Mouse (Mus musculus): Measurements from ENCODE around the gene Tbl1xr1. TPM values are rescaled to one million over a fixed set of nuclear protein-coding genes. Genes with fewer than 3 reads are reported as not detected.

Gene Tbl1xr1
- polyA plus RNA-seq, 2 experiments, result 27.0 to 27.8 TPM

DNA sequence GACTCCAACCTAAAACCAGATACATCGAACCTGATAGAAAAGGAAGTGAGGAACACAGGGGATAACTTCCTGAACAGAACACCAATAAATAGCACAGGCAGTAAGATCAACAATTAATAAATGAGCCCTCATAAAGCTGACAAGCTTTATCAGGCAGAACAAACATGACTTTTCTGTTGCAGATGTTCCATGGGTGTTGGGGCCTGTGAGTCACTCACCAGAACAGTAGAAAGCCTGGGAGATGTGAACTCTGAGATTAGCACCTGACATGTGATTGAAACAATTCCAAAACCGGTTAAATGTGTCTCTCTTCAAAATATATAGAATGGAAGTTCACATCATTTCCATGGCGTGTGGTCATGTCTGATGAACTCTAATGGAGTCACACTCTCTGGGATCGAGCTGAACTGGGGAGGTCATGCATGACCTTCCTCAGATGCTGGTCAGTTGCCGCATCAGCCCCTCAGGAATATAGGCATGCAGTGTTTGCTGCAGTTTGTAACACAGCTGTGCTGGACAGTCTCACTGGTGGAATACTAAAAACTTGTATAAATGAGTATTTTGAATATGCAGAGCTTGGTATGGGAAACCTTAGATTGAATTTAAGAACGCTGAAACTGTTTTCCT is 72.0 kb downstream of the Tbl1xr1 start:
- no peak overlapping the region for H3K4me3 ChIP-seq (replicated peaks; ENCODE audit: low read length)
- no peaks in the 10 kb centered on the region for H3K9me3 ChIP-seq (ENCODE audit: control insufficient read depth, low read length)
- no peak for ATAC-seq (ENCODE audit: low FRiP score, low read depth)
- no peak for TF ChIP-seq POLR2A (IDR thresholded peaks at IDR 0.05; ENCODE audit: borderline replicate concordance, extremely low read depth, insufficient read depth, insufficient read length)
- no peaks in the 10 kb centered on the region for H3K27me3 ChIP-seq (ENCODE audit: control insufficient read depth, insufficient read depth, low read length)
- H3K4me1 ChIP-seq (ENCODE audit: control insufficient read depth, insufficient read depth, low read length), result 0 out of 2 replicates have a peak, but pooled peaks cover 2% of the 10 kb centered on the region
- H3K36me3 ChIP-seq (ENCODE audit: control insufficient read depth, insufficient read depth, low read length), result no peaks in the 10 kb centered on the region; the same call in 1 of the 2 replicates
- no peak overlapping the region for H3K27ac ChIP-seq (replicated peaks; ENCODE audit: low read depth, low read length)
- DNase-seq (ENCODE audit: low spot score), result no peak
- H3K9ac ChIP-seq (ENCODE audit: low read depth, low read length, severe bottlenecking), result no peak overlapping the region
- 84% methylated on average over 6 of the region's 6 CpGs for WGBS
- H3K4me2 ChIP-seq (replicated peaks; ENCODE audit: low read depth, low read length, severe bottlenecking), result no peak overlapping the region

GRCm38 (mm10) chr3:22150872-22151530 is 74.5 kb downstream of the Tbl1xr1 start:
- no peak overlapping the region for H3K9ac ChIP-seq (ENCODE audit: low read depth, low read length, severe bottlenecking)
- H3K4me1 ChIP-seq (ENCODE audit: control insufficient read depth, insufficient read depth, low read length), result no peaks in the 10 kb centered on the region
- no peaks in the 10 kb centered on the region for H3K9me3 ChIP-seq (ENCODE audit: control insufficient read depth, low read length)
- no peak overlapping the region for H3K4me2 ChIP-seq (replicated peaks; ENCODE audit: low read depth, low read length, severe bottlenecking)
- H3K27me3 ChIP-seq (ENCODE audit: control insufficient read depth, insufficient read depth, low read length), result no peaks in the 10 kb centered on the region
- H3K36me3 ChIP-seq (ENCODE audit: control insufficient read depth, insufficient read depth, low read length), result no peaks in the 10 kb centered on the region; the same call in 1 of the 2 replicates
- DNase-seq (ENCODE audit: low spot score) (no peak), ATAC-seq (ENCODE audit: low FRiP score, low read depth) (no peak)
- no peak for TF ChIP-seq POLR2A (IDR thresholded peaks at IDR 0.05; ENCODE audit: borderline replicate concordance, extremely low read depth, insufficient read depth, insufficient read length)
- no peak overlapping the region for H3K27ac ChIP-seq (replicated peaks; ENCODE audit: low read depth, low read length)
- 95% methylated on average over 5 of the region's 5 CpGs for WGBS
- H3K4me3 ChIP-seq (replicated peaks; ENCODE audit: low read length), result no peak overlapping the region

- no peaks in the 10 kb centered on the region for H3K4me1 ChIP-seq (ENCODE audit: control insufficient read depth, insufficient read depth, low read length)
- no peak overlapping the region for H3K4me3 ChIP-seq (replicated peaks; ENCODE audit: low read length)
- ATAC-seq (ENCODE audit: low FRiP score, low read depth), result no peak
- DNase-seq (ENCODE audit: low spot score), result no peak
- H3K9ac ChIP-seq (ENCODE audit: low read depth, low read length, severe bottlenecking), result no peak overlapping the region
- TF ChIP-seq POLR2A (IDR thresholded peaks at IDR 0.05; ENCODE audit: borderline replicate concordance, extremely low read depth, insufficient read depth, insufficient read length), result no peak
- 91% methylated on average over 1 of the region's 1 CpGs for WGBS
- no peaks in the 10 kb centered on the region; the same call in 1 of the 2 replicates for H3K36me3 ChIP-seq (ENCODE audit: control insufficient read depth, insufficient read depth, low read length)
- H3K27me3 ChIP-seq (ENCODE audit: control insufficient read depth, insufficient read depth, low read length), result no peaks in the 10 kb centered on the region
- no peak overlapping the region for H3K27ac ChIP-seq (replicated peaks; ENCODE audit: low read depth, low read length)
- no peak overlapping the region for H3K4me2 ChIP-seq (replicated peaks; ENCODE audit: low read depth, low read length, severe bottlenecking)
- 0 out of 2 replicates have a peak, but pooled peaks cover 3% of the 10 kb centered on the region for H3K9me3 ChIP-seq (ENCODE audit: control insufficient read depth, low read length)
Measured at GRCm38 (mm10) chr3:22152773-22153172, 76.3 kb downstream of the Tbl1xr1 start.

DNA sequence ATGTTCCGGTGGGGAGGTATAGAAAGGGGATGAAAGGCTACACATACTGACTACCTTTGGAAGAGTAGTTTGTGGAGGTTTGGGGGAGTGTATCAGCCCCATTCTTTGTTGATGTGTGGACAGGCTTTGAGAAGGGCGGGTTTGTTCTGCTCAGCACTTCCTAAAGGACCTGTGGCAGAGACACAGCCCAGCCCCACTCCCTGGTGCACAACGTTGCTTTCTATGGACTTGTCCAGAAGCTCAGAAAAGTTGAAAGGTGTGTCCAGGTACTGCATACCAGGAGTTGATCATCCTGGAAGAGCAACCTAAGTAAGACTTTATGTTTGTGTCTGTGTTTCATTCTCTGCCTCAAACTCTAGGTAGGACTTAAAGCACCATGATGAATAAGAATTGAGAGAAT is 78.1 kb downstream of the Tbl1xr1 start:
- H3K36me3 ChIP-seq (ENCODE audit: control insufficient read depth, insufficient read depth, low read length), result no peaks in the 10 kb centered on the region; the same call in 1 of the 2 replicates
- peaks cover 3% of the 10 kb centered on the region; the same call in 1 of the 2 replicates for H3K9me3 ChIP-seq (ENCODE audit: control insufficient read depth, low read length)
- ATAC-seq (ENCODE audit: low FRiP score, low read depth) (no peak), DNase-seq (ENCODE audit: low spot score) (no peak)
- H3K4me2 ChIP-seq (replicated peaks; ENCODE audit: low read depth, low read length, severe bottlenecking), result no peak overlapping the region
- WGBS, result 89% methylated on average over 3 of the region's 3 CpGs
- H3K9ac ChIP-seq (ENCODE audit: low read depth, low read length, severe bottlenecking), result no peak overlapping the region
- no peaks in the 10 kb centered on the region for H3K27me3 ChIP-seq (ENCODE audit: control insufficient read depth, insufficient read depth, low read length)
- H3K27ac ChIP-seq (replicated peaks; ENCODE audit: low read depth, low read length), result no peak overlapping the region
- no peak overlapping the region for H3K4me3 ChIP-seq (replicated peaks; ENCODE audit: low read length)
- no peak for TF ChIP-seq POLR2A (IDR thresholded peaks at IDR 0.05; ENCODE audit: borderline replicate concordance, extremely low read depth, insufficient read depth, insufficient read length)
- H3K4me1 ChIP-seq (ENCODE audit: control insufficient read depth, insufficient read depth, low read length), result no peaks in the 10 kb centered on the region

GRCm38 (mm10) chr3:22156397-22156796 is 79.9 kb downstream of the Tbl1xr1 start:
- no peak overlapping the region for H3K9ac ChIP-seq (ENCODE audit: low read depth, low read length, severe bottlenecking)
- no peaks in the 10 kb centered on the region for H3K4me1 ChIP-seq (ENCODE audit: control insufficient read depth, insufficient read depth, low read length)
- ATAC-seq (ENCODE audit: low FRiP score, low read depth), result no peak
- no peak overlapping the region for H3K27ac ChIP-seq (replicated peaks; ENCODE audit: low read depth, low read length)
- no peak for DNase-seq (ENCODE audit: low spot score)
- H3K36me3 ChIP-seq (ENCODE audit: control insufficient read depth, insufficient read depth, low read length), result no peaks in the 10 kb centered on the region; the same call in 1 of the 2 replicates
- H3K9me3 ChIP-seq (ENCODE audit: control insufficient read depth, low read length), result peaks cover 3% of the 10 kb centered on the region; the same call in 1 of the 2 replicates
- no peak for TF ChIP-seq POLR2A (IDR thresholded peaks at IDR 0.05; ENCODE audit: borderline replicate concordance, extremely low read depth, insufficient read depth, insufficient read length)
- no peak overlapping the region for H3K4me2 ChIP-seq (replicated peaks; ENCODE audit: low read depth, low read length, severe bottlenecking)
- H3K4me3 ChIP-seq (replicated peaks; ENCODE audit: low read length), result no peak overlapping the region
- WGBS, result 76% methylated on average over 2 of the region's 2 CpGs
- H3K27me3 ChIP-seq (ENCODE audit: control insufficient read depth, insufficient read depth, low read length), result no peaks in the 10 kb centered on the region
